Mouse (Mus musculus) fibroblast of lung, adult 2 months (primary cell): Measurements from ENCODE around the gene Rnf222.

Source experiments
- DNase-seq: peaks from one replicate; pipeline ENCODE4 v3.0.0-alpha.2; 2011; ENCODE audit warnings: low read depth

Rnf222 gene

GRCm38 (mm10) chr11:68890625-68891024 is 2.3 kb downstream of the Rnf222 start:
- DNase-seq: no peak

- DNase-seq: no peak
Observed at GRCm38 (mm10) chr11:68891823-68892222, 3.5 kb downstream of the Rnf222 start.

GRCm38 (mm10) chr11:68892233-68892832 is 4.0 kb downstream of the Rnf222 start:
- no peak for DNase-seq

- DNase-seq: no peak
Observed at GRCm38 (mm10) chr11:68893911-68894464, 5.6 kb downstream of the Rnf222 start.

GRCm38 (mm10) chr11:68896247-68896646 is 7.9 kb downstream of the Rnf222 start:
- DNase-seq: no peak

- DNase-seq: no peak
Observed at GRCm38 (mm10) chr11:68897120-68897519, 8.8 kb downstream of the Rnf222 start.

- no peak for DNase-seq
Observed at GRCm38 (mm10) chr11:68897838-68898237, 9.5 kb downstream of the Rnf222 start.

GRCm38 (mm10) chr11:68898790-68899189 is 10.4 kb downstream of the Rnf222 start:
- DNase-seq: no peak

GRCm38 (mm10) chr11:68899815-68900214 is 11.5 kb downstream of the Rnf222 start:
- DNase-seq: no peak

- no peak for DNase-seq
Observed at GRCm38 (mm10) chr11:68900519-68901350, 12.4 kb downstream of the Rnf222 start.

GRCm38 (mm10) chr11:68901351-68902046 is 13.1 kb downstream of the Rnf222 start, which contains the start of gene Rpl26:
Rpl26 (plus strand) TSS chr11:68901583.
- DNase-seq: peak; percentile 95

- DNase-seq: no peak
Observed at GRCm38 (mm10) chr11:68902047-68902364, 13.7 kb downstream of the Rnf222 start.

- no peak for DNase-seq
Observed at GRCm38 (mm10) chr11:68902367-68902766, 14.0 kb downstream of the Rnf222 start.

GRCm38 (mm10) chr11:68902823-68903222 is 14.5 kb downstream of the Rnf222 start:
- no peak for DNase-seq

- no peak for DNase-seq
Observed at GRCm38 (mm10) chr11:68903775-68904174, 15.4 kb downstream of the Rnf222 start.

GRCm38 (mm10) chr11:68904375-68905137 is 16.2 kb downstream of the Rnf222 start:
- DNase-seq: peak; percentile 55

GRCm38 (mm10) chr11:68905138-68905531 is 16.8 kb downstream of the Rnf222 start:
- no peak for DNase-seq

- DNase-seq: no peak
Observed at GRCm38 (mm10) chr11:68905665-68906460, 17.5 kb downstream of the Rnf222 start.

GRCm38 (mm10) chr11:68906461-68906790 is 18.1 kb downstream of the Rnf222 start:
- DNase-seq: peak; percentile 36

- DNase-seq: no peak
Observed at GRCm38 (mm10) chr11:68907251-68907650, 18.9 kb downstream of the Rnf222 start.

GRCm38 (mm10) chr11:68908846-68909503 is 20.6 kb downstream of the Rnf222 start:
- DNase-seq: no peak
